Mouse (Mus musculus): Measurements from ENCODE around the gene Gpm6a. TPM values are rescaled to one million over a fixed set of nuclear protein-coding genes. Genes with fewer than 3 reads are reported as not detected.

The Gpm6a gene
- polyA plus RNA-seq, 1 experiment from 2014 or later, result 17.1 TPM

GRCm38 (mm10) chr8:55073481-55073880 is 118.8 kb downstream of the Gpm6a start:
- no peak overlapping the region for H3K4me2 ChIP-seq (replicated peaks)
- H3K36me3 ChIP-seq, result no peaks in the 10 kb centered on the region
- 95% methylated on average over 10 of the region's 10 CpGs for WGBS
- H3K27ac ChIP-seq (replicated peaks), result no peak overlapping the region
- no peaks in the 10 kb centered on the region for H3K9me3 ChIP-seq (replicated peaks)
- ATAC-seq (ENCODE audit: insufficient number of reproducible peaks, low FRiP score, low TSS enrichment, low read depth), result no peak
- H3K4me1 ChIP-seq, result no peaks in the 10 kb centered on the region
- no peak overlapping the region for H3K9ac ChIP-seq
- H3K4me3 ChIP-seq (replicated peaks), result no peak overlapping the region
- no peaks in the 10 kb centered on the region for H3K27me3 ChIP-seq

- no peak for ATAC-seq (ENCODE audit: insufficient number of reproducible peaks, low FRiP score, low TSS enrichment, low read depth)
- Histone ChIP-seq H3K36me3 (no peaks in the 10 kb centered on the region), H3K4me3 (replicated peaks) (no peak overlapping the region), H3K4me2 (replicated peaks) (no peak overlapping the region), H3K9ac (no peak overlapping the region), H3K9me3 (replicated peaks) (no peaks in the 10 kb centered on the region), H3K4me1 (no peaks in the 10 kb centered on the region), H3K27ac (replicated peaks) (no peak overlapping the region), H3K27me3 (no peaks in the 10 kb centered on the region)
These were observed 147.6 kb downstream of the Gpm6a start for GRCm38 (mm10) chr8:55102195-55102594.

DNA sequence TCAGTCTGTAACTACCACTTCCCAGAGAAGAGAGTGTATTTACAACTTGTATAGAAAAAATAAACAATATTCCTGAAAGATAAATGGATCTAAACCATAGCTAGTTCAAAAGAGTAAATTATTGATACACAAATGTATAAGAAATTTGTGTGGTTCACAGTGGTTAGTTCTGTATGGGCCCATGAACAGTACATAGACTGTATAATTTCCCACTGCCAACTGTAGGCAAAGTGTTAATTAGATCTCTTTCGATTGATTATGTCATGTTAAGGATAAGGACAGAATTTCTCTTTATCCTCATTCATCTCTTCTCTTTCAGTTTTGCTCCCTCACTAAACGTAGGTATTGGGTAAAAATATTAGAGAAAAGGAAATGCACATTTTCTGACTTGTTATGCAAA is 148.4 kb downstream of the Gpm6a start:
- H3K4me2 ChIP-seq (replicated peaks), result no peak overlapping the region
- H3K36me3 ChIP-seq, result no peaks in the 10 kb centered on the region
- H3K4me1 ChIP-seq, result no peaks in the 10 kb centered on the region
- H3K9me3 ChIP-seq (replicated peaks), result no peaks in the 10 kb centered on the region
- H3K27me3 ChIP-seq, result no peaks in the 10 kb centered on the region
- H3K9ac ChIP-seq, result no peak overlapping the region
- no peak overlapping the region for H3K27ac ChIP-seq (replicated peaks)
- no peak overlapping the region for H3K4me3 ChIP-seq (replicated peaks)
- ATAC-seq (ENCODE audit: insufficient number of reproducible peaks, low FRiP score, low TSS enrichment, low read depth), result no peak
- WGBS, result 66% methylated on average over 2 of the region's 2 CpGs

DNA sequence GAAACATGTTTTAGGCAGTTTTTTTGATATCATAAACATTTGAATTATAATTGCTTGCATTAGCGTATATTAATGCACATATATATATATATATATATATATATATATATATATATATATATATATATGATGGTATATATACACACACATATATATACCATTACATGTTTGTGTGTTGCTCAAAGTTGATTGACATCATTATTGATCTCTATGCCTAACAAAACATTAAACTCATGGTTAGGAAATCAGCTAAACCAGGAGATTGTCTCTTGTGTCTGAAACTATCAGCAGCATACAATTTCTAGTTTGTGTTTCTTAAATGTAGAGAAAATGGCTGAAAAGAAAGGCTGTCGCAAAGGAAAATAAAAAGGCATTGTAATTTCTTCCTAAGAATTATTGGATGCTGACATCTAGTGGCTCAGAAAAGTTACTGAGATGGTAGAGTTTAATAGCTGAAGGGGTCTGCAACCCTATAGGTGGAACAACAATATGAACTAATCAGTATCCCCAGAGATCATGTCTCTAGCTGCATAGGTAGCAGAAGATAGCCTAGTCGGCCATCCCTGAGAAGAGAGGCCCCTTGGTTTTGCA is 149.3 kb downstream of the Gpm6a start:
- Histone ChIP-seq H3K27me3 (no peaks in the 10 kb centered on the region), H3K4me1 (no peaks in the 10 kb centered on the region), H3K27ac (replicated peaks) (no peak overlapping the region), H3K4me2 (replicated peaks) (no peak overlapping the region), H3K9ac (no peak overlapping the region), H3K36me3 (no peaks in the 10 kb centered on the region), H3K4me3 (replicated peaks) (no peak overlapping the region), H3K9me3 (replicated peaks) (no peaks in the 10 kb centered on the region)
- no peak for ATAC-seq (ENCODE audit: insufficient number of reproducible peaks, low FRiP score, low TSS enrichment, low read depth)
- WGBS, result 47% methylated on average over 3 of the region's 3 CpGs

Other genes with a start within 250 kb of the Gpm6a start
- gene Wdr17, start 67.7 kb upstream of the Gpm6a start, polyA plus RNA-seq (2015; fragmentation: Nextera tagmentation; extraction: Ambion mirVana), result 0.56 and 2.4 TPM in 2 replicates